Mouse (Mus musculus) hindbrain, embryonic 11.5 days (tissue): ENCODE results near the gene Cog2. TPM values are rescaled to one million over a fixed set of nuclear protein-coding genes. Genes with fewer than 3 reads are reported as not detected.

Experiments
- ATAC-seq: fragments of 200-750 bp; cut with Nextera tagmentation; 2 replicates; pipeline ENCODE4 v1.8.0; 2017; ENCODE audit warnings: mild to moderate bottlenecking, moderate TSS enrichment, moderate library complexity; ENCODE audit not compliant: low FRiP score
- DNase-seq: peaks from one replicate; pipeline ENCODE4 v3.0.0-alpha.2; 2015; ENCODE audit warnings: low spot score
- H3K27ac ChIP-seq: fragments of 300-500 bp; sonication (generic); 2 replicates; pipeline ENCODE4 v1.5.1; 2014; ENCODE audit warnings: mild to moderate bottlenecking, low read depth, low read length
- H3K27me3 ChIP-seq: fragments of 300-500 bp; sonication (generic); 2 replicates; pipeline ENCODE4 v1.6.1; 2014; ENCODE audit warnings: mild to moderate bottlenecking, low read length, moderate library complexity, mixed read lengths; ENCODE audit not compliant: control insufficient read depth, insufficient read depth
- H3K36me3 ChIP-seq: fragments of 300-500 bp; sonication (generic); 2 replicates; pipeline ENCODE4 v1.6.1; 2014; ENCODE audit warnings: mild to moderate bottlenecking, low read length, moderate library complexity, mixed read lengths; ENCODE audit not compliant: control insufficient read depth, insufficient read depth
- H3K4me1 ChIP-seq: fragments of 300-500 bp; sonication (generic); replicated peaks from 2 replicates; pipeline ENCODE4 v1.6.1; 2014; ENCODE audit warnings: low read length, mixed read lengths; ENCODE audit not compliant: control insufficient read depth, insufficient read depth
- H3K4me2 ChIP-seq: fragments of 300-500 bp; sonication (generic); replicated peaks from 2 replicates; pipeline ENCODE4 v1.6.1; 2014; ENCODE audit warnings: mild to moderate bottlenecking, low read depth, low read length
- H3K4me3 ChIP-seq: fragments of 300-500 bp; sonication (generic); 2 replicates; pipeline ENCODE4 v1.5.1; 2014; ENCODE audit warnings: low read depth, low read length
- H3K9ac ChIP-seq: fragments of 300-500 bp; sonication (generic); 2 replicates; pipeline ENCODE4 v1.6.1; 2014; ENCODE audit warnings: low read depth, low read length
- H3K9me3 ChIP-seq: fragments of 300-500 bp; sonication (generic); 2 replicates; pipeline ENCODE4 v1.6.1; 2016; ENCODE audit warnings: low read length; ENCODE audit not compliant: control insufficient read depth
- WGBS: fragments of 180-500 bp; shearing (Covaris S2); extraction: QIAGEN DNeasy Blood & Tissue Kit; methylation state at CpG from one replicate; pipeline ENCODE4 v1.1.7; 2014; 5-methylcytosine and 5-hydroxymethylcytosine counted together
- polyA plus RNA-seq: library from polyadenylated mRNA; unstranded; fragments of >200 nt; fragmentation: Nextera tagmentation; extraction: Ambion mirVana; gene quantifications from 2 replicates; pipeline ENCODE4 v1.2.1, GENCODE M21; 2014

The Cog2 gene
- polyA plus RNA-seq, 1 experiment from 2014 or later, result 35.8 TPM

DNA sequence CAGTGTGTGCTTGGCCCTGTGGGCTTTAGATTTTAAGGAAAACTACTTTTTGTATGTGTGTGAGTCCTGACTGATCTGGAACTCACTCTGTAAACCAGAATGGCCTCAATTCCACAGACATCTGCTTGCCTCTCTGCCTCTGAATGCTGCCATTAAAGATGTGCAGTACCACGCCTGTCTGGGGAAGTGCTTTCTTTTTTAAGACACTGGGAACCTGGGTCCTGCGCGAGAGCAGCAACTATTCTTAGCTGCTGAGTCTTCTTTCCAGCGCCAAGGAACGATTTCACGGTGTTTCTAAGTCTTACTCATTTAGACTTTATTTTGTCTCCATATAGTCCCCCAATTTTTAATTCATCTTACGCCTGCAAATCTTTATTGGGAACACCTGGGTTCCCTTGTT is 26.2 kb downstream of the Cog2 start:
- Histone ChIP-seq H3K4me1 (no peaks in the 10 kb centered on the region), H3K9ac (no peak overlapping the region), H3K9me3 (no peaks in the 10 kb centered on the region), H3K4me2 (no peak overlapping the region), H3K36me3 (peaks cover 10% of the 10 kb centered on the region), H3K27me3 (no peaks in the 10 kb centered on the region), H3K4me3 (no peak overlapping the region), H3K27ac (no peak overlapping the region)
- DNase-seq (no peak), ATAC-seq (no peak)
- 88% methylated on average over 7 of the region's 7 CpGs for WGBS

DNA sequence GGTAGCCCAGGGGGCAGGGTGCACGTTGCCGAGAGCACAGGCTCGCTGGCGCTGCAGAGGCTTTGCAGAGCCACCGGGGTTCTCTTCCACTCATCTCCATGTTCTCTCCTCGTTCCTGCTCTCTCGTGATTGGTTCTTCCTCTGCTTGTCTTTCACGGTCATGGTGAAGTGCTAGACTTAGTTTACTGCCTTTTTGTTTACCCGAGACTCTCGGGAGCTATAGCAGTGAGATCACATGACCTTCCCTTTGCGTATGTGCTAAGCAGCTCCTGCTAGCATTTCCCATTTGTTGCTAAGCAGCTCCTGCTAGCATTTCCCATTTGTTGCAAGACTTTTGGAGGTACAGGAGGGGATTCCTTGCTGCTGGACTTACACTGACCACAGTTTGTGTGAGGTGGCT is 26.7 kb downstream of the Cog2 start:
- WGBS, result 69% methylated on average over 11 of the region's 11 CpGs
- H3K4me2 ChIP-seq, result no peak overlapping the region
- no peaks in the 10 kb centered on the region for H3K4me1 ChIP-seq
- no peaks in the 10 kb centered on the region for H3K9me3 ChIP-seq
- H3K27ac ChIP-seq, result no peak overlapping the region
- no peak overlapping the region for H3K4me3 ChIP-seq
- H3K9ac ChIP-seq, result no peak overlapping the region
- DNase-seq (no peak), ATAC-seq (no peak)
- H3K36me3 ChIP-seq, result peaks cover 10% of the 10 kb centered on the region
- H3K27me3 ChIP-seq, result no peaks in the 10 kb centered on the region

DNA sequence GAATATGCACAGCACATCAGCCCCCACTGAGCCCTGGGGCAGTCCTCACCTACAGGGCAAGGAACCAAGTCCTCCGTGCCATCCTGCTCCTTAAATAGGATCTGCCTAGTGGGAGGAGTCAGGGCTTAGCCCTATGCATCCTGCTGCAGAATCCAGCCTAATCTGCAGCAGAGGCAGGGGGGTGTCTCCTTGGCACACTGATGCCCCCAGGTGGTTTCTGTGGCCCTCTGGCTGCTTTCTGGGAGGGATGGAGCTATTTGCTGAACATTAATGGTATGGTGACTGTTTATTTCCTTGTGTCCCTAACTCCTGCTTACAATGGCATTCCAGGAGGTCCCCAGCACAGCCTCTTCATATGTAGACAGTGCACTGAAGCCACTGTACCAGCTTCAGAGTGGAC is 27.6 kb downstream of the Cog2 start:
- H3K9ac ChIP-seq, result no peak overlapping the region
- WGBS, result 80% methylated on average over 1 of the region's 1 CpGs
- DNase-seq (no peak), ATAC-seq (no peak)
- H3K4me2 ChIP-seq, result no peak overlapping the region
- H3K27me3 ChIP-seq, result no peaks in the 10 kb centered on the region
- H3K4me3 ChIP-seq, result no peak overlapping the region
- H3K4me1 ChIP-seq, result no peaks in the 10 kb centered on the region
- no peaks in the 10 kb centered on the region for H3K9me3 ChIP-seq
- H3K36me3 ChIP-seq, result peaks cover 10% of the 10 kb centered on the region
- no peak overlapping the region for H3K27ac ChIP-seq

DNA sequence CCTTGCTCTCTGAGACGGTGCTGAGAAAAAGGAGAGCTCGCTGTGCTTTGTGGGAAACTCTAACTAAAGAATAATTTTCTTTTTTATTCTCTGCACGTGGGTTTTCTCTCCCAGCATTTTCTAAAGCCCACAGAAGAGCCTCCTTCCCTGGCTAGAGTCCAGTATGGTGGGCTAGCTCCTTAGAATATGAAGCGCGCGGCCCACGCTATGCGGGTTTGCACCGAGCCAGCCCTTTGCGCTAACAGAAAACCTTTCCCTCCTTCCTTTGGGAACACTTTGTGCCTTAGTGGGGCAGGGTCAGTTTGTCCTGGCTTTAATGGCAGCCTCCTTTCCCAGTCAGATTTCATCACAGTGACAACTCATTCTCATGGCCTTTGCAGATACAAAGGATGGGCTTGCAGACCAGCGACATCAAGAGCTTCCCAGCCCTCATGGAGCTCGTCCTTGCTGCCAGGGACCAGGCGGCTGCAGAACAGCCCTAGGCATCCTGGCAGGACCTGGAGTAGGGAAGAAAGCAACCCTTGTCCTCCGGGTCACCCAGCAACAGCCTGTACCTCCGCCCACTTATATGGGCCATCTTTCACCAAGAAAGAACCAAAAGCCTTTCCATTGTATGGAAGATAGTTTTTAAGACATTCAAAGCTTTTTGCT is 30.6 kb downstream of the Cog2 start:
- Histone ChIP-seq H3K4me1 (no peaks in the 10 kb centered on the region), H3K27me3 (no peaks in the 10 kb centered on the region), H3K36me3 (peaks cover 7% of the 10 kb centered on the region), H3K9ac (no peak overlapping the region), H3K9me3 (no peaks in the 10 kb centered on the region), H3K4me2 (no peak overlapping the region), H3K4me3 (no peak overlapping the region), H3K27ac (no peak overlapping the region)
- DNase-seq, result no peak
- 92% methylated on average over 15 of the region's 15 CpGs for WGBS
- ATAC-seq, result no peak

DNA sequence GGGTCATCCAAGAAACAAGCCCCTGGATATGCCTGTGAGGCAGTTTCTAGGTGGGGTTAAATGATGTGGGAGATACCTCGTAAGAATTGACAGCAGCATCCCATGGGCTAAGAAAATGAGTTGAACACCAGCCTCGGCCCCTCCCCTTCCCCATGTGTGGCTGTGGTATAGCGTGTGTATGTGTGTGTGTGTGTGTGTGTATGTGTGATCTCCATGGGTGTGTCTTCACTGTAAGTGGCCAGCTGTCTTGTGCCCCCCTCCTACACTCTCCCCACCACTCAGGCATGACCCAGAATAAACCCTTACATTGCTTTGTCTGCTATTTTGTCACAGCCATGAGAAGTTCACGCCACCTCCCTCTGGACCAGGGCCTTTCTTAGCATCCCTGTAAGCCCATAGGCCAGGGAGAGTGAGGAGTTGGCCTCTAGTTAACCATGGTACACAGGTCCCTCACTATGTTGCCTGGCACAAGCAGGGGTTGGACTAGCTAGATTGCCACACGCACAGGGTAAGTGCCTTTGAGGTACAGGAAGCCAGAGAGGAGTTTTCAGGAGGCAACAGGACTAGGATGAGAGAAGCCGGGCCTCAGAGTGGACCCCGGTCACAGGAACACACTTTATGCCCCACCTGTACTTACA is 34.7 kb downstream of the Cog2 start:
- Histone ChIP-seq H3K9me3 (no peaks in the 10 kb centered on the region), H3K4me2 (no peak overlapping the region), H3K4me1 (peaks cover 6% of the 10 kb centered on the region; the same call in 1 of the 2 replicates), H3K27ac (no peak overlapping the region), H3K9ac (no peak overlapping the region), H3K27me3 (no peaks in the 10 kb centered on the region), H3K4me3 (no peak overlapping the region), H3K36me3 (peaks cover 3% of the 10 kb centered on the region)
- ATAC-seq, result no peak
- 89% methylated on average over 6 of the region's 7 CpGs for WGBS
- no peak for DNase-seq

DNA sequence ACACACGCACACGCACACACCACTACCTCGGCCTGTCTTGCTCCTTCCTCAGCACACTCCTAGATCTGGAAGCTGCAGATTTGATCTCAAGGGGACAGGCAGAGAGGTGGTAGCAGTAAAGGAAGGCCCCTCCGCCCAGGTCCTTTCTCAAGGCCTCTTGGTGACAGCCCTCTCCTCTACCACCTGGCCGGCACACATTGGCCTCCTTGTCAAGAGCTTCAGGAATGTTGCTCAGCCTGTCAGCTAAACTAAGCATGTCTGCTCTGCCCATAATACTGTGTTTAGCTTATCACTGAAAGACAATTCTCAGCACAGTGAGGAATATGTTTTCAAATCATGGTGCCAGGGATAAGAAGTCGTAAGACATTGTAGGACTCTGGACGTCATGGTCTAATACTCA is 35.6 kb downstream of the Cog2 start:
- no peak overlapping the region for H3K9ac ChIP-seq
- H3K36me3 ChIP-seq, result no peaks in the 10 kb centered on the region
- DNase-seq, result no peak
- H3K4me1 ChIP-seq, result peaks cover 6% of the 10 kb centered on the region; the same call in 1 of the 2 replicates
- H3K4me2 ChIP-seq, result no peak overlapping the region
- 78% methylated on average over 7 of the region's 7 CpGs for WGBS
- no peaks in the 10 kb centered on the region for H3K9me3 ChIP-seq
- ATAC-seq, result no peak
- H3K27me3 ChIP-seq, result no peaks in the 10 kb centered on the region
- no peak overlapping the region for H3K27ac ChIP-seq
- no peak overlapping the region for H3K4me3 ChIP-seq

DNA sequence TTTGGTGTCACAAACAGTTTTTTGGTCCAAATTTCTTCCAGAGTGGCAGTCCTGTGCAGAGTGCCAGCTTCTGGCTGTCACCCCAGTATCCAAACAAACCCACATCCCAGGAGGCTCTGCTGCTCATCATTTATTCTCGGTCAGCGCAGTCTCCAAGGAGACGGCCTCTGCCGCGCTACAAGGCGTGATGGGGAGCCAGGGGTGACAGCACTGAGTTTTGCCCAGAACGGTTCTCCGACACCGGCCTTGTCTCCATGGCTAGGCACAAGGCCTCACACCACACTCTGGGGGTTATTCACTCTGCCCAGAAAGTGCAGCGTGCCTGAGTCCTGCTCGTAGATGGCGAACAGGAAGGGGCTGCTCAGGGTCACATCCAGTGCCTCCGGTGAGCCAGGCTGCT is 36.1 kb downstream of the Cog2 start:
- WGBS, result 47% methylated on average over 13 of the region's 13 CpGs
- H3K9ac ChIP-seq, result no peak overlapping the region
- ATAC-seq (no peak), DNase-seq (peak; percentile 57)
- no peak overlapping the region for H3K4me2 ChIP-seq
- H3K9me3 ChIP-seq, result no peaks in the 10 kb centered on the region
- H3K27ac ChIP-seq, result no peak overlapping the region
- no peak overlapping the region for H3K4me3 ChIP-seq
- no peaks in the 10 kb centered on the region for H3K27me3 ChIP-seq
- peaks cover 6% of the 10 kb centered on the region; the same call in 1 of the 2 replicates for H3K4me1 ChIP-seq
- H3K36me3 ChIP-seq, result no peaks in the 10 kb centered on the region

DNA sequence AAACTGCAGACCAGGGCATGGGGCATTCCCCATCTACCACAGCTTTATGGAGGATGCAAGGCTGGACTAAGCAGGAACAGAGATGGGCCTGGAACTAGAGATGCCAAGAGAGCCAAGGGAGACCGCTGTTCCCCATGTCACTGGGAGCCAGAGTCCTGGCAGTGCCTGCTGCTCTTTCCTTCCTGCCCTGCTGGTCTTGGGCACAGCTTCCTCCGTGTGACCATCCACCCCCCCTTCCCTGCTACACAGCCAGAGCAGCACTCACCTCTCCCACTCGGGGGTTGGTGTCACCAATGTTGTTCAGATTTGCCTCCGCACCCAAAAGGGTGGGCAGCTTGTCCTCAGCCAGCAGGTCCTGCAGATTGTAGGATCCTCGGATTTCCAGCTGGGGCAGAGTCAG is 36.9 kb downstream of the Cog2 start:
- Histone ChIP-seq H3K4me3 (no peak overlapping the region), H3K27me3 (no peaks in the 10 kb centered on the region), H3K4me2 (no peak overlapping the region), H3K9me3 (no peaks in the 10 kb centered on the region), H3K27ac (no peak overlapping the region), H3K36me3 (no peaks in the 10 kb centered on the region), H3K4me1 (peaks cover 6% of the 10 kb centered on the region; the same call in 1 of the 2 replicates), H3K9ac (no peak overlapping the region)
- ATAC-seq (no peak), DNase-seq (no peak)
- WGBS, result 60% methylated on average over 5 of the region's 5 CpGs

DNA sequence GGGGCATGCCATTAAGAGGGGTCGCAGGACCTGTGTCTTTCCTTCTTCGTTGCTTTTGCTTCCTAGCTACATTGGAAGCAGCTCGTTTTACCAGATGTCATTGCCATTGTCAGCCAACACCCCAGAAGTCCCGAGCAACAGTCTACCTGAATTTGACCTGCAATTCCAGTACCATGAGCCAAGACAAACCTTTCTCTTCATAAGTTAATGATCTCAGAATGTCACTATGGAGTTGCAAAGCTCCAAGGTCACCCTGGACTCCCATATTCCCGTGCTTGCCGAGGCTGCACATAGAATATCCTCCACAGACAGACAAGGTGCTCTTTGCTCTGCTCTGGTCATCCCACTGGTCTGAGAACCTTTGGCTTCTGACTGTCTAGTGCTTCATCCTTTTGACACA is 46.6 kb downstream of the Cog2 start:
- 85% methylated on average over 6 of the region's 6 CpGs for WGBS

More for the DNA sequence above, 46.6 kb downstream of the Cog2 start:
- ATAC-seq, result no peak
- no peak for DNase-seq
- H3K9ac ChIP-seq, result no peak overlapping the region
- H3K4me2 ChIP-seq, result no peak overlapping the region
- no peak overlapping the region for H3K4me3 ChIP-seq
- no peak overlapping the region for H3K27ac ChIP-seq
- H3K9me3 ChIP-seq, result no peaks in the 10 kb centered on the region
- H3K36me3 ChIP-seq, result no peaks in the 10 kb centered on the region
- no peaks in the 10 kb centered on the region for H3K27me3 ChIP-seq
- H3K4me1 ChIP-seq, result no peaks in the 10 kb centered on the region
